Mouse (Mus musculus) C2C12 (cell line): Measurements from ENCODE around the gene Pde4dip.

Experiments
- CEBPB ChIP-seq: IDR thresholded peaks from one replicate; pipeline ENCODE4 v1.6.1; 2011; ENCODE audit warnings: low read depth, mild to moderate bottlenecking, control low read depth, moderate library complexity
- CTCF ChIP-seq: IDR thresholded peaks from one replicate; pipeline ENCODE4 v1.5.1; 2011; ENCODE audit not compliant: control insufficient read depth, insufficient read depth, insufficient read length
- FOSL1 ChIP-seq: IDR thresholded peaks from one replicate; pipeline ENCODE4 v1.8.0; 2011; ENCODE audit warnings: mild to moderate bottlenecking, low read length; ENCODE audit not compliant: poor library complexity, insufficient read depth, severe bottlenecking
- MAX ChIP-seq: IDR thresholded peaks from one replicate; pipeline ENCODE4 v1.6.1; 2011; ENCODE audit warnings: mild to moderate bottlenecking, control low read depth
- MYOG ChIP-seq: IDR thresholded peaks from one replicate; pipeline ENCODE4 v1.6.1; 2011; ENCODE audit not compliant: control insufficient read depth, insufficient read length; ENCODE audit errors: extremely low read depth
- USF1 ChIP-seq: IDR thresholded peaks from one replicate; pipeline ENCODE4 v1.6.1; 2011; ENCODE audit warnings: low read depth, mild to moderate bottlenecking, control low read depth, moderate library complexity

DNA sequence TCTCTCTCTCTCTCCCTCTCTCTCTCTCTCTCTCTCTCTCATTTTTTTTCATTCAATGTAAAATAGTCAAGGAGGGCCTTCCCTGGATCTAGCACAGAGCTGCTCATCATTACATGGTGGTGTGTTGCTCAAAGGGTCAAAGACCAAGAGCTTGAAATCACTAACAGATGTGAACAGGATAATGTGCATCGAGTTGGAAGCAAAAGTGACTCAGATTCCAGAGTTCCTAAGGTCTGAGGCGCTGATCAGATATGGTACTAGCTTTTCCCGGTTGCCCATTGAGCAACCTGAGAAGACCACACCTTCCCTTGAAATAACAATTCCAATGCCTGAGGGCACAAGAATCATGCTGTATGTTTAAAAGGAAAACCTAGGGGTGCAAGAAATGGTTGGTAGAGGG, 9.9 kb upstream of the Pde4dip start:
- TF ChIP-seq CTCF (no peak), CEBPB (no peak), MYOG (no peak), USF1 (no peak), MAX (no peak), FOSL1 (no peak)
